Mouse (Mus musculus) mature B cell (primary cell): ENCODE measurements around the gene Bcor.

Experiments used
- in situ Hi-C: fragments of 300-500 bp; cut with MboI; formaldehyde crosslinking; loops from 2 replicates; pipeline ENCODE4 v1.14.3; 2019

Bcor gene

DNA sequence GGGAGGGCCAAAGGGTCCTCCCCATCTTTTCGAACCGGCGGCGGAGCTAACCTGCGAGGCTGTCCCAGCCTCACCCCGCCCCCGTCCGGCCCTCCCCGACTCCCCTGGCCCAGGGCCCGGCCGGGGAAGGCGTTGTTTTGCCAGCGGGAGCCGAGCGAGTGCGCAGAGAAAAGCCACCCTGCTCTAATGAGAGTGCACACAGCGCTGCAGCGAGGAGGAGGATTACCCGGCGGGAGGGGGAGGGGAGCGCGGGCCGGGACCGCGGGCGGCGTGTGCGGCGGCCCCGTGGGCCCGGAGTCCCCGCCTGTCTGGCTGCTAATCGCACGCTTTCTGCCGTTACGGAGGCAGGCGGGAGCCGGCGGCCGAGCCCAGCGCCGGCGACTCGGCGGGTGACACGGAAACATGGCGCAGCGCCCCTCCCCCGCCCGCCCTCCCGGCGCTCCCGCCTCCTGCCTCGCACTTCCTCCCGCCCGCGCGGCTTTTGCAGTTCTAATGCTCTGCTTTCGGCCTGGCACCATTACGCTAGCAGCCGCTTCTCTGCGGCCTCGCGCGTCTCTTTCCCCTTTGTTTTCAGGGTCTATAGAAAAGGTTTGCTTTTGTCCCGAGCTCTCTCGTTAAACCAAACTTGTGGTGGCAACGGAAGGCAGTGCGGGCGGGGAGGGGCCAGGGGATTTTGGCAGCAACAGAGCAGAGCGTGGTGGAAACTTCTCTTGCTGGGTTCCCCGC, 71.7 kb downstream of the Bcor start:
- in situ Hi-C loops = loop anchor here (5.0 kb wide), 1 partner anchor 44 kb away; no protein-coding TSS in a partner anchor

DNA sequence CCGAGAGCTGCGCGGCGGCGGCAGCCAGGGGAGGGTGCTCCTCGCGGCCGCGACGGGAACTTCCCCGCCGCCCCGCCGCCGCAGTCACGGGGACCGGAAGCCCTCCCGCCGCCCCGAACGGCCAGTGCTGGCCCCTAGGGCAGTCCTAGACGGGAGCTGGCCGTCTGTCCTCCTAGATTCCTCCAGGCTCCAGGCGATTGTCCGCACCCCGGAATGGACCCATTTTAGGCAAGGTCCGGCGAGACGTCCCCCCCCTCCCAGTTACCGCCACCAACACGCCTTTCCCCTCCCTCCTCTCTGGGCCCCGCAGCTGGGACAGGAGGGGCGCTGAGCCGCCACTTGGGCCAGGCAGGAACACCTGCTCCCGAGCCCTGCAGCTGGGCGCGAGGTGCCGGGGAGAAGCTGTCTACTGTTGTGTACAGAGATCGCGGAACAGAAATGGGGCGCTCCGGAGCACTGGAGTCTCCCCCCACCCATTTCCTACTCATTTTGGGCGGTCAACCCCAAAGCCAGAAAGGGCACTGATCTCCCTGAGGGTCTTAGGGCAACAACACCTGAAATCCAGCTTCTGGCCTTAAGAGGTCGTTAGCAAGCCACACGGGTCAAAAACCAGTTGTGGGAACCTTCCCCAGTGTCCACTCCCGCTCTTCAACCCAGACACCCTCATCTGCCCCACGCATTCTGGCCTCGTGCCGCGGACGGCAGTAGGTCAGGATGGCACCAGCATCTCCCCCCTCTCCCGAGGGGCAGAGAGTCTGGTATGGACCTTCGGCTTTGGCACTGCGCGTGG, 72.4 kb downstream of the Bcor start:
- in situ Hi-C loops = loop anchor here (5.0 kb wide), 1 partner anchor 45 kb away; no protein-coding TSS in a partner anchor

DNA sequence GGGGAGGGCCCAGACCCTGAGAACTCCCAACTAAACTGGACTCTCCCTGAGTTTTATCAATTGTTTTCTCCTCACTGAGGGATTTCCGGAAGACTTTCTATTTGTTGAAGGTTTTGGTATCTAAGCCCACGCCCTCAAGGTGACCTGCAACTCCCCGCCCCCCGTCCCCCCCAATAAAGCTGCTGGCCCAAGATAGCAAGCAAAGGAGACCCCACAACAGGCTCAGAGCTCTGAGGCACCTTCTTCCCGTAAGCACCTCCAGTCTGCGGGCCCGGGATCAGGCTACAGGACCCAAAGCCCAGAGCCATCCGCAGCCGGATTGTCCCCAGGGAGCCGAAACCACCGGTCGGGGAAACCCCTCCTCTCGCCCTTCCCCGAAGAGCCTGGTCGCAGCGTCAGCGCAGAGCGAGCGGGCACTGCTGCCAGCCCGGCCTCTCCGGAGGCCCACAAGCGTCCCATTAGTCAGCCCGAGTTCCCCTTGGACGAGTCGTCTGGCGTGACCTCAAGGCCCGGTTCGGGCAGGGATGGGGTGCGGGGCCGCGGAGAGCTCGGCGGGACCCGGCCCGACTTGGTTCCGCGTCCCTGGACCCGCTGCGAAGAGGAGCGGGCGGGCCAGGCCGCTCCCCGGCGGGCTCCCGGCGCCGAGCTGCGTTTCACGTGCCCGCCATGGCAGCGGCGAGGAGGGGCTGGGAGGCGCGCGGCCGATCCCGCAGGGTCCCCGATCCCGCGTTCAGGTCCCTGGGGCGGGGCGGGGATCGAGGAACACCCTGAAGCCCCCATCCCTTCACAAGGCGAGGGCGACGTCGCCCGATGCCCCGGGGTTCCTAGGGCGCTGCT, 73.3 kb downstream of the Bcor start:
- in situ Hi-C loops = loop anchor here (5.0 kb wide), 1 partner anchor 45 kb away; no protein-coding TSS in a partner anchor

DNA sequence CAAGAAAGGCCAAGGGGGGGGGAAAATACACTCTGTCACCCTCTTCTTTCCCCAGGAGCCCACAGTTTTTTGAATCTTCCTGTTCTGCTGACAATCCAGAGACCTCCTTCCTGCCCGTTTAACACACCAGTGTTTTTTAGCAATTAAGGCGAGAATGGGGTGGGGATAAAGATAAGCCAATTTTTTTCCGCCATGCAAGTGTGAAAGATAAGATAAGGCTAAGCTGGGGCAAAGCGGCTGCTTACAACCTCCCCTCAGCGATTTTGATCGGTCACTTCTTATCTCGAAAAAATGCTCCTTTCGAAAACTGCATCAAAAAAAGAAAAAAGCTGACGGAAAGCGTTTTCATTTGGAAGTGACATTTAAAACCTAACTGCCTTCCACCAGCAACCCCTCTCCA, 74.2 kb downstream of the Bcor start:
- in situ Hi-C loops = loop anchor here (5.0 kb wide), 1 partner anchor 46 kb away; no protein-coding TSS in a partner anchor

DNA sequence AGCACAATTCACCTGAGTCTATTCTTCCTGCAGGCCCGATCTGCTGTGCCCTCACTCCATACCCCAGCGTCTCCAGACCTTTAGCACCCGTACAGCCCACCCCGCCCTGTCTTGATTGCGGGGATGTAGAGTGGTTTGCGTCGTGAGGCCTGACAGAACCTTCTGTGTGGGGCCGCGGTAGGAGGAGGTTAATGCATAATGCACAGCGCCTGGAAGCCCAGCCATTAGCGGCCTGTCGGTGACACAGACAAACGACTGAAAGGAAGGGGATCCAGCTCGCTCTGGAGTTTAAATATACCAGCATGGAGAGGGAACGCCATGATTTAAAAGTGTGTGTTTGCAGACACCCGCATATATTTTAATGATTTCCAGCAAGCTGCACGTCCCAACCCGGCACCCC, 74.9 kb downstream of the Bcor start:
- in situ Hi-C loops = loop anchor here (5.0 kb wide), 1 partner anchor 47 kb away; no protein-coding TSS in a partner anchor

DNA sequence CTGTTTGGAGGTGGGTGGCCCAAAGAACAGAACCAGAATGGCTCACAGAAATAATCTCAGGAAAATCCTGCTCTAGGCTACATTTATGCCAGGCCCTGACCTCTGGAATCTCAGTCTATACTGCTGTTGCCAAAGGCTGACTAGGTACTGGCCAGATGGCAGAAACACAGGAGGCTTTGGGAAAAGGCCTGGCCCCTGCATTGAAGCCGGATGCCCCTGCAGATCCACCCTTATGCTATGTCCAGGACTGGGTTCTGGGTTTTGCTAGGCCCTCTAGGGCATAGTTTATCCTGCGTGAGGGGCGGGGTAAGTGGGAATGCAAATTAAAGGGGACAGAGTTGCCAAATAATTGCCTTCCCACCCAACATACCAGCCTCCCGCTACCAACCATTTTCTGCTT, 75.5 kb downstream of the Bcor start:
- in situ Hi-C loops = loop anchor here (5.0 kb wide), 1 partner anchor 48 kb away; no protein-coding TSS in a partner anchor

DNA sequence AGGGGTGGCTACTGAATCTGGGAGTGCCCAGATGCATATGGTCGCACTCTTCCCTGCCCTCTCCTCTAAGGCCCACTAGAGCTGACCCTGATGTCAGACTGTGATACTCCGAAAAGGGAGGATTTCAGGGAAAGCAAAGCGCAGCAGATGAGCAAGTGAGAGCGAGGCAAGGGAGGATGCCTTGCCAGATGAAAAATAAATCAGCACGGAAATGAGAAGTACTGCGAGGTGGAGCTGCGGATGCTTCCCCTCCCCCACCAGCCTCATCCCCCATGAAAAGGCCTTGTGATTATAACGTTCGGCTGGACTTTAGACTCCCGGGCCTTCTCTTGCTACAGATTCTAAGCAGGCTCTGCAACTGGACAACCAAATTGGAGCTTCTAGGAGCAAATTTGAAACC, 76.5 kb downstream of the Bcor start:
- in situ Hi-C loops = no loop called here

DNA sequence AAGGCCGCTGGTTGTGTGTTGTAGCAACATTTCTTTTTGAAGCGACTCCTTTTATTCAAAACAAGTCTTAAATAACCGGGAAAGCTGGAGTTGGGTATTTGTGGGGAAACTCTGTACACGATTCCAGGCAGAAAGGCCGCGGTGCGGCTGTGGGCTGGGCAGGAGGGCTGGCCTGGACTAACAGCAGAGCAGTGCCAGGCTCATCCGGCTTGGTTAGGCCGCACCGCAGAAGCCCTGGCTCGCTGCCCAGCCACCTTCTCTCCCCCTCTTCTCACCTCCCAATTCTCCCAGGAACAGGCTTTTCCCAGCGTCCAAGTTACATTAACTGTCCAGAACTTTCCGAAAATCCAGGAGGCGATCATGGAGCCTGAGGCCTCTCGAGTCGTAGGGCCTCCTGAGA, 77.4 kb downstream of the Bcor start:
- in situ Hi-C loops = no loop called here

DNA sequence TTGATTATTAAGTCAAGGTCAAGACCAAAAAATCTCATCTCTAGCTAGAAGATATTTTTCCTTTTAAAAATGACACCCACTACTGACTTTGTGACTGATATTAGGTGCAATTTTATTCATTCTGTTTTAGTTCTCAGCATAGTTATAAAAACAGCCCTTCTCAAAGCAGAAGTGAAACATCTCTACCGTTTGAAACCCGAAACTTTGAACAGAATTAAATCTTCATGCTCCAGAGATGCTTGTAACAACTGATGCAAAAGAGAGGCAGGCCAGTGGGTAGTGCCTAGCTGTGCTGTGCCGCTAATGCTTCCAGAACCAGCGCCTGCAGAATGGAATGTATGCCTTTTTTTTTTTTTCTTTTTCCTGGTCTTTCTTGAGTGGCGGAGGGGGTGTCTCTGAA, 78.0 kb downstream of the Bcor start:
- in situ Hi-C loops = no loop called here

DNA sequence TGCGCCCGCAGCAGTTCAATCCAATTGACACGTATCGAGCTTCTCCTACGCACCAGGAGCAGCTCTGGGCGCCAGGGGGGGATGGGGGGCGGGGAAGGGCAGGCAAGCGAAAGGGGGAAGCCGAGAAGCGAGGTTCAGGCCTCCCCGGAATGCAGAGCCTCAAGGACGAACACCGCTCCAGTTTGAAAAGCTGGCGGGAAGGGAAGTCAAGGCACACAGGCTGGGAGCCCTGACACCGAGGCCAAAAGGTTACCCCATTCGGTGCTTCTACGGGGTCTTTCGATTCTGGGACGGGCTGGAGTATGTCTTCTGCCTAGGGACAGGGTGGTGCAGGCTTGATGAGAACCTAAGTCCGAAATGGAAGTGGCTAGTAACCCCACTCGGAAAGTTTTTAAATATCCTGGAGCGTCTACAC, 78.4 kb downstream of the Bcor start:
- in situ Hi-C loops = no loop called here

DNA sequence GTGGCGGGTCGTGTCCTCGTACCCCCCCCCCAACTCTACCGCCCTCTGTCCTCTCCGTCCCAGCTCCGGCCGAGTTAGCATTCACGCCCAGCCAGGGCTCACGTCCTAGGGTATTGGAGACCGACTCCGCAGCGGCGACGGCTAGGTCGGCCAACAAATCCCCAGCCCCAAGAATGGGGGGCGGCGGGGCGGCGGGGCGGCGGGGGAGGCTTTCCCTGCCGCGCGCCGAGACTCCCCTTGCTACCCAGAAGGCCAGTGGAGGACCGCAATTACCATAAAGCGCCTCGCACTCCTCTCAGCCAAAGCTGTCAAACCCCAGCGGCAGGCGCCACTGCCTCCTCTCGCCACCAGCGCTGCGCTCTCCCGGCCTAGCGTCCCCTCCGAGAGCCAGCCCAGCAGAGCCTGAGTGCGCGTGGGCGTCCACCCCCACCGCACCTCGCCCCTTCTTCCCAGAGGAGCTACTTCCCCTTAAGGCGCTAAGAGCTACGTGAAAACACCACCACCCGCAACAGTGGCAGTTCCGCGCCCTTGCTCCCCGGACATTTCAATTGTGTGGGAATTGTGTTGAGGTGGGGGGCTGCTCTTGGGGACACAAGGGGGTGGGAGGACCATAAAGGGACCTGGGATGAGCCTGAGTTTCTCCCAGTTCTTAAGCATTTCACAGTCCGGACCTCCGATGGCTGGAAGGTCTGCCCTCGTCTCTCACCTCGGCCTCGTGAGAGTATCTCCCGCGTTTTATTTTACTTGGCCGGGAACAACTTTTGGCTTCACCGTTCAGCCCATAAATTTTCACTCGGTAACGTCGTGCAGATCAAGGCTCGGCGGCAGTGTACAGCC, 79.0 kb downstream of the Bcor start:
- in situ Hi-C loops = no loop called here

DNA sequence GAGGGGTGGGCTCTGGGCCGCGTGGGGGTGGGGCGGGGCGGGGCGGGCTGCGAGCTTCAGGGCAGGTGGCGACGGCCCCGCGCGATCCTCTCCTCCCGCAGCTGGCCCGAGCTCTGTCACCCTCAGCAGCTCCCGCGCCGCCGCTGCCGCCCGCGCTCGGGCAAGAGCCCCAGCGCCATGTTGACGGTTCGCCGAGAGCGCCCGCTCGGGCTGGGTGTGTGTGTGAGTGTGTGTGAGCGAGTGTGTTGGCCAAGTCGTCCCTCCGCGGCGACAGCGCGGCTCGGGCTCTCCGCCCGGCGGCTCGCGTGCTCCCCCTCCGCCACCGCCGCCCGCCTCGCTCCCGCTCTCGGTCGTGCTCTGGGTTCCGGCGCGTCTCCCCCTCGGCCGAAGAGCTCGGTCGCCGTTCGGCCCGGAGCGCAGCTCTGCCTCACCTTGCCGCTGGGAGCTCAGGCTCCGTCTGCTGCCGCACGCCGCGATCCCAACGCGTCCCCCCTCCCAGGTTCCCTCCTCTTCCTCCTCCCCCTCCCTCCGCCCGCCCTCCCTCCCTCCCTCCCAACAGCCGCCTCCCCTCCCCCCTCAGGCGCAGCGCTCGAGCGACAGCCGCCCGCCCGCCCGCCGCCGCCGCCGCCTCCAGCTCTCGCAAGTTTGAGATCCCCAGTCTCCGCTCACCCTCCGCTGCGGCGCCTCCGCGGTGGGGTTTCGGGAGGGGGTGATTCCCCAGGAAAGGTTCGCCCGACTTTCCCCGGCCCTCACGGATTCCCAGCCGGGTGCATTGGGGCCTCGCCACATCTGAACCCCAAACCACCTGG, 79.9 kb downstream of the Bcor start:
- in situ Hi-C loops = no loop called here

DNA sequence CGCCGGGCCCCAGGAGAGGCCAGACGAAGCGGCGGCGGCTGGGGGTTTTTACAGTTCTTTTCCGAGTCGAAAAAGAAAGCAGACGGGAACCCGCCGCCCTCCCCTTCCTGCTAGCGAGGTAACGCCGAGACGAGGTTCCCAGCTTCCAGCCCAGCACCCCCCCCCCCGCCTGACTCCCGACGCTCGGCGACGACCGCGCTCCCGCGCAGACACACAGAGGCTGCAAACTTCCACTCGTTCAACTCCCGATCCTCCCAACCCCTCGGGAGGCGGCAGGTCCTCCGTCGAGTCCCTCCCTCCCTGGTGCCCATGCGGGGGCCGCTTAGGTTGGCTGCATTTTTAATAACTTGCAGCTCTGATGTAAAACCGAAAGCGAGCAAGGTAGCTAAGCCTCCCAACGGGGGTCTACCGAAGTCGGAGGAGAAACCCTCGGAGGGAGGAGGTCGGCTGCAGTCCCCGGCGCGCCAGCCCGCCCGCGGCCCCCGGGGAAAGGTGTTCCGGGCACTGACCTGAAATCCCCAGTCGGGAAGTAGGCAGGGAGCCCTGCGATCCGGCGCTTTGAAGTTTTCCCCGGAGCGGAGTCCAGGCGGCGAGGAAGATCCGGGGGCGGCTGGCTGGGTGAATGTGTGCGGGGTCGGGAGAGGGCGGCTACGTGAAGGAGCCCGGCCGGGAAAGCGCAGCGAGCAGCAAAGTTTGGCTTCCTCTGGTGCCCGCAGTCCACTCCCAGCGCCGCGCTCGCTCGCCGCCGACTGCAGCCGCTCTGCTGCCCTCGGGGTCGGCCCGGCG, 80.7 kb downstream of the Bcor start:
- in situ Hi-C loops = no loop called here

DNA sequence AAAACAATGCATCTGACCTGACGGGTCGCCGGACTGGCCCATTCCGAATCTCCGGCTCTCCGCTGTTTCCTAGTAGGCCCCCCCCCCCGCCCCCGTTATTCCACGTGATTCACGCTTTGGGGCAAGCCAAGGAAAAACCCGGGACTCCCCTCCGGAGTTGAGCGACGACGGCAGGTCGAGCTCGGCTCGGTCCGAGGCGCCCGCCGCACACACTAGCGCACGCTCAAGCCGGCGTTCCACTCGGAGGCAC, 81.2 kb downstream of the Bcor start:
- in situ Hi-C loops = no loop called here

DNA sequence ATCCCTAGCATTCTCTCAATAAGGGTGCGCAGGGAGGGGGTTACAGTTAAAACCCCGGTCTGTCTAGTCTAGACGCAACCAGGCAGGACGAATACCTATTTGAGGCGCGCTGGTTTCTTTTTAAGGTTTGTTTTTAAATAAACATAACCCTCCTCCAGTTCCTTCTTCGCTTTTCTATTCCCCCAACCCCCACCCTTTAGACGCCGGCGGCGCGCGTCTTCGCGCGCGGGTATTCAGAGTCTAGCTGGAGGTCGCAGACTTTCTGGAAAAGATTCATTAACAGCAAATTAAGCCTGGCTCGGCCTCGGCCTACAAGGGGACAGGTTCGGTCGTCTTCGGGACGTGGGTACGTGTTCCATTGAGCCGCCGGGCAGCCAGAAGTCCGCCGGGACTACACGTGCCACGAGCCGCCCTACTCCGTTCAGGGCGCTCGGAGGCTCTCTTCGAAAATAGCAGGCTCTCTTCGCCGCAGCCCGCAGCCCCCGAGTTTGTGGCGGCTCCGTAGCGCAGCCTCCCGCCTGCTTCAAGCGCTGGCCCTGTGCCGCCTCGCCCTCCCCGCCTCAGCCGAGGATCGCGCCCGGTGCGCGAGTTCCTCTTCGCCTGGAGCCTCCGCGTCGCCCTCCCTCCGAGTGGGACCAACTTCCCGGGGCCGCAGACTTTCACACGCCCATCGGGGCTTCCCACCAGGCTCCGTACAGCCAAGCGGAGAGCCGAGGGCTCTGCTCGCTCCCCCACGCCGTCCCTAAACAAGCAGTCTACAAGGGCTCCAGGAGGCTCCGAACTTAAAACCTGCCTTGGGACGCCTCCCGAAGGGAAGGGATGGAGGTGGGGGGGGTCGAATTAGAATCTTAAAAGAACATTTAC, 81.7 kb downstream of the Bcor start:
- in situ Hi-C loops = no loop called here

DNA sequence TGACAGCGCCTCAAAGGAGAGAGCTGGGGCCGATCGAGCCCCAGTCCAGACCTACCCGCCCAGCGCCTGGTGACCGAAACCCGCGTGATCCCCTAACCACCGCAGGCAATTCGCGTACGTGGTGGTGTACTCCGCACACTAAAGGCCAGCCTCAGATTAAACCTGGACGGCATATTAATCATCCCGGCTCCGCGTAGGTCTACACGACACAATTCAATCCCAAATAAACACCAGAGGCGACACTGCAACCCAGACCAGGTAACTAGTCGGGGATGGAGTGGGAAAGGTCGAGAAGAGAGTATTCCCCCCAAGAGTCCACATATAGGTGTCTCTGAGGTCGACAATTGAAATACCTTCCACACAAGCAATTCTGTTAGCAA, 82.6 kb downstream of the Bcor start:
- in situ Hi-C loops = no loop called here

DNA sequence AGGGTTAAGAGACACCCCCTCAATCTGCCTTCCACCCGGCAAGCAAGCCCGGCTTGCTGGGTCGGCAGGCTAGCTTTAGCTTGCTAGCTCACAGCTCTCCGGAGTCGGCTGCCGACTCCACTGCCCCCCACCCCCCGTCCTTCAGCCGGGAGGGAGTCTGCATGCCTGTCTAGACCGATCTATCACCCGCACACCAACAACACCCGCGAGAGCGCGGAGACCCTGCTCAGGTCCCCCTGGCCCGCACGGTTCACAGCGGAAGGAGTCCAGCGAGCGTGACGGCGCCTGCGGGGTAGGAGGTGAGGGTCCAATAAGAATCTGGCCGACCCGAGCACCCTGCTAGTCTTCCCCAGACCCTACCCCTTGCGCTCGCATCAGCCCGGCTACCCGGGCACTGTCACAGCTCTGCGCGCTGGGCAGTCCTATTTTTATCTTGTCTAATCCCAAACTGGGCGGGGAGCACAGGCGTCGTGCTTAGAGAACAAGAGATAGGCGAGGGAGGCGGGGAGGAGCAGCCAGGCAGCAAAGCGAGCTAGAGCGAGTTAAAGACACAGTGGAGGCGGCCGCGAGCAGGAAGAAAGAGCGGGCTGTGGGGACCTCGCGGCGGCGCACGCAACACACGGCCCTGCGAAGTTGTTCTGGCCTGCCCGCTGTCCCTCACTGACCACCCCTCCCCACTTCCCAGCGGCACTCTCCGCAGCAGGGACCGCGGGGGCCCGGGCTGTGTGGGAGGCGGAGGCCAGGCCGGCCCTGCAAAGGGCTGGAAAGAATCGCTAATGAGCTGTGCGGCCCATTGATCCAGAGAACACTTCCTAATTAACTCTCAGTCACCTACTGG, 83.2 kb downstream of the Bcor start:
- in situ Hi-C loops = no loop called here

DNA sequence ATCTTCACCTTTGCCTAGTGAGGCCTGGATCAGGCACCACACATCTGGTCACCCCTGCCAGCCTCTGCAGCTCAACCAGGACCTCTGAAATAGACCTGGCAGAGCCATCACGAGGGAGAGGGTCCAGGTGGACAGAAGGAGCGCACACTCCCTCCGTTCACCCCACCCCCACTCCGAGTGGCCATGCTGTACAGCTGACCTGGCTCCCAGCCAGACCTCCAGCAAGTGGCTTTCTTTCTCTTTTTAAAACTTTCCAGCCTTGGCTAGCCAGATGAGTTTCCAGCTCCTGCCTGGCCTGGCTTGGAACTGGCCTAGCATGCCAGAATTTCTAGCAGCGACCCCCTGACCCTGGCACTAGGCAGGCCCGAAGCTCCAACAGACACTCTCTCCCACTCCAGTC, 87.4 kb downstream of the Bcor start:
- in situ Hi-C loops = no loop called here
